Mouse (Mus musculus): Measurements from ENCODE around the gene Cdh18.

DNA sequence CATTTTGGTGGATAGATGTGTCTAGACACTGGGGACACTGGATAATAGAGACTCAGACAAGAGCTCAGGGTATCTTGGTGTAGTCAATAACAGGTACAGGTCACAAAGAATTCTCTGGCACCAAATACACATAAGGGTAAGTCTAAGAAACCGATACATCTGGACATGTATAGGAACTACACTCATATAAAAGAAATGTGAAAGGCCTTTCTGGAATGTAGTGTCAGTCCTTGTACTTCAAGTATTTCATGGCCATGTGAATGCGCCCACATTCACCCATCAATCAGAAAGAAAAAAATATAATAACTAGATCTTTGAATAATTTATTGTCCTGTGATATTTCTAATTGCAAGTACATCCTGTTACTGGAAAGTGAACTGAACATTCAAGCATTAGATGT lies 855.0 kb downstream of the Cdh18 start:
- TF ChIP-seq CTCF (IDR thresholded peaks at IDR 0.05; ENCODE audit: extremely low read depth, insufficient read depth, low read length) = no peak
- no peak for TF ChIP-seq POLR2A (IDR thresholded peaks at IDR 0.05; ENCODE audit: extremely low read depth, insufficient read depth, low read length)

All from cortical plate, adult 2 months (tissue).